7 mouse cellular contexts compared by ENCODE assay signal in genomic region chr10:41004044-41004689, GRCm38 (mm10).
DNase-seq lines count a peak whose midpoint lies in the region; ATAC-seq lines count a peak whose summit lies in the region.

No protein-coding gene starts in this region.

- peak; percentile 71 for ATAC-seq in intestine, embryonic 15.5 days
- ATAC-seq in megakaryocyte-erythroid progenitor cell, adult 5-6 weeks (replicated peaks; ENCODE audit: low FRiP score, low TSS enrichment, poor library complexity, severe bottlenecking): peak; percentile 67

- H3K4me2 ChIP-seq in intestine, embryonic 15.5 days (replicated peaks): no peak overlapping the region

- no peaks in the 10 kb centered on the region for H3K9me3 ChIP-seq in intestine, embryonic 15.5 days

- no peak overlapping the region for H3K27ac ChIP-seq in intestine, embryonic 15.5 days

- no peak overlapping the region for H3K4me3 ChIP-seq in intestine, embryonic 15.5 days (replicated peaks)

- DNase-seq in adrenal gland, adult 18-20 months (ENCODE audit: low spot score in 2 of 2): peak; percentile 50 to 58
- DNase-seq in embryo, embryonic 10 days (ENCODE audit: low spot score): peak; percentile 94
- peak; percentile 52 for DNase-seq in gastrocnemius, postnatal 10 days
- DNase-seq in left cerebral cortex, adult 9 months (ENCODE audit: low spot score in 2 of 2): peak; percentile 27 to 61
- DNase-seq in skeletal muscle tissue, adult 2 months (ENCODE audit: low read depth, low spot score): peak; percentile 80

- H3K4me1 ChIP-seq in intestine, embryonic 15.5 days (replicated peaks): no peaks in the 10 kb centered on the region

- 30% methylated on average over 7 of the region's 7 CpGs for WGBS in intestine, embryonic 15.5 days

- no peaks in the 10 kb centered on the region for H3K27me3 ChIP-seq in intestine, embryonic 15.5 days (replicated peaks)

- no peak overlapping the region for H3K9ac ChIP-seq in intestine, embryonic 15.5 days

- no peaks in the 10 kb centered on the region for H3K36me3 ChIP-seq in intestine, embryonic 15.5 days

Comparison
In these comparisons a context has a peak if more than half of its experiments do, and no peak if none do; other contexts are left out.
1. DNase-seq: peak in every context shown above with its lines; median percentile 94 in embryo, embryonic 10 days; 80 in skeletal muscle tissue, adult 2 months; 54 in adrenal gland, adult 18-20 months; 52 in gastrocnemius, postnatal 10 days; 44 in left cerebral cortex, adult 9 months.